Mouse (Mus musculus) hindlimb bud, embryonic 11.5 days (tissue): ENCODE measurements at regions not wholly inside any gene's neighbourhood (a gene's known extent, or its start where the extent isn't known, plus 50 kb on each side); places are given as distances from the start of the nearest gene placed in this dataset.

Experiments used
- DNase-seq: peaks from one replicate; pipeline ENCODE4 v3.0.0-alpha.2; 2012; ENCODE audit warnings: low read depth, low spot score; ENCODE audit errors: extremely low spot score

GRCm38 (mm10) chr13:32544986-32545740 is 206.6 kb upstream of the Gmds start:
- DNase-seq = no peak

GRCm38 (mm10) chr13:32541611-32542010 is 203.1 kb upstream of the Gmds start:
- no peak for DNase-seq

GRCm38 (mm10) chr13:32536241-32536640 is 197.7 kb upstream of the Gmds start:
- no peak for DNase-seq

GRCm38 (mm10) chr13:32535602-32536001 is 197.1 kb upstream of the Gmds start:
- DNase-seq = no peak

- DNase-seq = no peak
Observed at GRCm38 (mm10) chr13:32530926-32531512, 192.5 kb upstream of the Gmds start.

GRCm38 (mm10) chr13:32518611-32519344 is 180.2 kb upstream of the Gmds start:
- peak; percentile 64 for DNase-seq

- no peak for DNase-seq
Observed at GRCm38 (mm10) chr13:32517514-32517913, 179.0 kb upstream of the Gmds start.

GRCm38 (mm10) chr13:32509231-32510023 is 170.9 kb upstream of the Gmds start:
- no peak for DNase-seq

- no peak for DNase-seq
Observed at GRCm38 (mm10) chr13:32508447-32508846, 169.9 kb upstream of the Gmds start.

GRCm38 (mm10) chr13:32507825-32508224 is 169.3 kb upstream of the Gmds start:
- DNase-seq = no peak

- no peak for DNase-seq
Observed at GRCm38 (mm10) chr13:32498205-32498790, 159.8 kb upstream of the Gmds start.

GRCm38 (mm10) chr13:32496263-32496662 is 157.7 kb upstream of the Gmds start:
- DNase-seq = no peak

- DNase-seq = no peak
Observed at GRCm38 (mm10) chr13:32495063-32495462, 156.5 kb upstream of the Gmds start.

GRCm38 (mm10) chr13:32493806-32494205 is 155.3 kb upstream of the Gmds start:
- no peak for DNase-seq

- no peak for DNase-seq
Observed at GRCm38 (mm10) chr13:32493309-32493708, 154.8 kb upstream of the Gmds start.

GRCm38 (mm10) chr13:32492566-32492965 is 154.0 kb upstream of the Gmds start:
- no peak for DNase-seq

- DNase-seq = no peak
Observed at GRCm38 (mm10) chr13:32481444-32482058, 143.0 kb upstream of the Gmds start.

- DNase-seq = no peak
Observed at GRCm38 (mm10) chr13:32480029-32480428, 141.5 kb upstream of the Gmds start.

GRCm38 (mm10) chr13:32479118-32479818 is 140.7 kb upstream of the Gmds start:
- DNase-seq = no peak

- no peak for DNase-seq
Observed at GRCm38 (mm10) chr13:32465787-32466186, 127.2 kb upstream of the Gmds start.
